Mouse (Mus musculus) kidney, postnatal 0 days (tissue): ENCODE data around the gene Cyren. TPM values are rescaled to one million over a fixed set of nuclear protein-coding genes. Genes with fewer than 3 reads are reported as not detected.

Experiments used
- ATAC-seq: fragments of 200-750 bp; cut with Nextera tagmentation; replicated peaks from 2 replicates; pipeline ENCODE4 v1.8.0; 2017; ENCODE audit warnings: low read depth, moderate number of reproducible peaks, moderate TSS enrichment, moderate library complexity; ENCODE audit not compliant: low FRiP score
- DNase-seq: peaks from one replicate; pipeline ENCODE4 v3.0.0-alpha.2; 2016; ENCODE audit warnings: low spot score
- H3K27ac ChIP-seq: fragments of 300-500 bp; sonication (generic); 2 replicates; pipeline ENCODE4 v1.5.1; 2014; ENCODE audit warnings: mild to moderate bottlenecking
- H3K27me3 ChIP-seq: fragments of 300-500 bp; sonication (generic); 2 replicates; pipeline ENCODE4 v1.6.1; 2014; ENCODE audit warnings: low read length, mixed read lengths; ENCODE audit not compliant: insufficient read depth
- H3K36me3 ChIP-seq: fragments of 300-500 bp; sonication (generic); 2 replicates; pipeline ENCODE4 v1.6.1; 2014; ENCODE audit warnings: low read length, mixed read lengths; ENCODE audit not compliant: insufficient read depth
- H3K4me1 ChIP-seq: fragments of 300-500 bp; sonication (generic); replicated peaks from 2 replicates; pipeline ENCODE4 v1.6.1; 2014; ENCODE audit warnings: antibody characterized with exemption, low read length, mixed read lengths; ENCODE audit not compliant: insufficient read depth
- H3K4me2 ChIP-seq: fragments of 300-500 bp; sonication (generic); 2 replicates; pipeline ENCODE4 v1.6.1; 2014; ENCODE audit warnings: mild to moderate bottlenecking, low read length, moderate library complexity, mixed read lengths
- H3K4me3 ChIP-seq: fragments of 300-500 bp; sonication (generic); replicated peaks from 2 replicates; pipeline ENCODE4 v1.5.1; 2014; ENCODE audit warnings: low read depth, low read length
- H3K9ac ChIP-seq: fragments of 300-500 bp; sonication (generic); 2 replicates; pipeline ENCODE4 v1.6.1; 2014; ENCODE audit warnings: low read depth, low read length
- H3K9me3 ChIP-seq: fragments of 300-500 bp; sonication (generic); replicated peaks from 2 replicates; pipeline ENCODE4 v1.6.1; 2016; ENCODE audit warnings: low read length, inconsistent platforms, mixed read lengths
- CTCF ChIP-seq: IDR thresholded peaks from 2 replicates; pipeline ENCODE4 v1.5.1; 2016; ENCODE audit warnings: antibody characterized with exemption, low read depth, mild to moderate bottlenecking, moderate library complexity
- WGBS: fragments of 180-500 bp; shearing (Covaris S2); extraction: QIAGEN DNeasy Blood & Tissue Kit; methylation state at CpG from one replicate; pipeline ENCODE4 v1.1.7; 2014; 5-methylcytosine and 5-hydroxymethylcytosine counted together
- polyA plus RNA-seq: library from polyadenylated mRNA; unstranded; fragments of >200 nt; fragmentation: Nextera tagmentation; extraction: Ambion mirVana; gene quantifications from 2 replicates; pipeline ENCODE4 v1.2.1, GENCODE M21; 2015

The Cyren gene
- polyA plus RNA-seq, 1 experiment from 2014 or later, result 9.6 TPM

DNA sequence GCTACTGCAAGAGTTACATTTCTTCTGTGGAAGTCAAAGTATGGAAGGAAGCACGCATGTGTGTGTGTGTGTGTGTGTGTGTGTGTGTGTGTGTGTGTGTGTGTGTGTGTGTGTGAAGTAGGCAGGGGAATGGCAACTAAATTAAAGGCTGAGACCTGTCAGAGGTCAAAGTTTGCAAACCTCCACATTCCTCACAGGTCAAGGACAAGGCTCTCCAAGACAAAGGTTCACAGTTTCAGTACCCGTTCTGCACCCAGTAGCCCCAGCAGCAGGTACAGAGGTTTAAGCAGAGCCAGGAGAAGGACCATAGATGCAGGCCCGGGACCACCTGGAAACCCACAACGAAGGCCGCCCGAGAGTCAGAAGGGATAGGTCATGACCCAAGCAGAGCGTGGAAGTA is 41.3 kb upstream of the Cyren start:
- H3K4me1 ChIP-seq, result no peaks in the 10 kb centered on the region
- no peak overlapping the region for H3K4me3 ChIP-seq
- no peak for TF ChIP-seq CTCF
- H3K27ac ChIP-seq, result no peak overlapping the region
- H3K36me3 ChIP-seq, result no peaks in the 10 kb centered on the region
- H3K9me3 ChIP-seq, result no peaks in the 10 kb centered on the region
- ATAC-seq (no peak), DNase-seq (no peak)
- WGBS, result 60% methylated on average over 7 of the region's 7 CpGs
- H3K27me3 ChIP-seq, result no peaks in the 10 kb centered on the region
- no peak overlapping the region for H3K4me2 ChIP-seq
- H3K9ac ChIP-seq, result no peak overlapping the region

DNA sequence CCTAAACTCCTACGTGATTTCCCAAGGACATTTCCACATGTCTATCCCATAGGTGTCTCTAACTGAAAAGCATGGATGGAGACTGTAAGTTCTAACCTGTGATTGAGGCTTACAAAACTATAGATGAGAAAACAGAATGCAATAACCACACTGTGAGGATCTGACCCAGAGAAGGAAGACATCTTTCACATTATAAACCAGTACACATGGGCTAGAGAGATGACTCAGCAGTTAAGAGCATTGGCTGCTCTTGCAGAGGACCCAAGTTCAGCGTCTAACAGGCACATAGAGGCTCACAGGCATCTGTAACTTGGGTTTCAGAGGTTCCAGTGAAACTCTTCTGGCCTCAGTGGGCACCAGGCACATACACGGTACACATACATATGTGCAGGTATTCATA is 36.6 kb upstream of the Cyren start:
- no peak overlapping the region for H3K9ac ChIP-seq
- H3K36me3 ChIP-seq, result no peaks in the 10 kb centered on the region
- no peak for TF ChIP-seq CTCF
- no peak overlapping the region for H3K27ac ChIP-seq
- H3K4me3 ChIP-seq, result no peak overlapping the region
- no peak overlapping the region for H3K4me2 ChIP-seq
- ATAC-seq (no peak), DNase-seq (no peak)
- H3K27me3 ChIP-seq, result no peaks in the 10 kb centered on the region
- no peaks in the 10 kb centered on the region for H3K9me3 ChIP-seq
- H3K4me1 ChIP-seq, result no peaks in the 10 kb centered on the region
- WGBS, result 86% methylated on average over 3 of the region's 3 CpGs

DNA sequence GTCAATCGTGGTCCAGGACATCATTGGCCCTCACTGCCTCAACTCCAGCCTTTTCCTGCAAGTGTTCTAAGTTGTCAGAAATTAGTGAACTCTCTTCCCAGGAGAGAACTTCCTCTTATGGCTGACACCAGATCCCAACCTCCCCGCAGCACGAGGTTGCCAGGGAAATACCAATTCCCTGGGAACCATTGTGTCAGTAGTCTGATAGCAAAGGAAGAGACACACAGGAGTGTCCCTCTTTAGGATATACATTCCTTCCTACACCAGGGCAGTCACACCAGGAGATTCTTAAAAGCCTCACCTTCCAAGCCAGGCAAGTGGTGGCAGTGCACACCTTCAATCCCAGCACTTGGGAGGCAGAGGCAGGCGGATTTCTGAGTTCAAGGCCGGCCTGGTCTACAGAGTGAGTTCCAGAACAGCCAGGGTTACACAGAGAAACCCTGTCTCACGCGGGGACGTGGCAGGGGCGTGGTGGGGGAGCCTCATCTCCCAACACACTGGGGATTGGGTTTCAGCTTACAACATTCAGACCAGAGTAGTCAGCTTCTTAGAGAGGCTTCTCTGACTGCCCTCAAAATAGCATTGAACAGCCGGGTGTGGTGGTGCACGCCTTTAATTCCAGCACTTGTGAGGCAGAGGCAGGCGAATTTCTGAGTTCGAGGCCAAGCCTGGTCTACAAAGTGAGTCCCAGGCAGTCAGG is 35.6 kb upstream of the Cyren start:
- TF ChIP-seq CTCF, result no peak
- 72% methylated on average over 13 of the region's 13 CpGs for WGBS
- DNase-seq, result no peak
- Histone ChIP-seq H3K27me3 (no peaks in the 10 kb centered on the region), H3K4me1 (no peaks in the 10 kb centered on the region), H3K9me3 (no peaks in the 10 kb centered on the region), H3K27ac (no peak overlapping the region), H3K4me3 (no peak overlapping the region), H3K4me2 (no peak overlapping the region), H3K36me3 (no peaks in the 10 kb centered on the region), H3K9ac (no peak overlapping the region)
- ATAC-seq, result no peak

DNA sequence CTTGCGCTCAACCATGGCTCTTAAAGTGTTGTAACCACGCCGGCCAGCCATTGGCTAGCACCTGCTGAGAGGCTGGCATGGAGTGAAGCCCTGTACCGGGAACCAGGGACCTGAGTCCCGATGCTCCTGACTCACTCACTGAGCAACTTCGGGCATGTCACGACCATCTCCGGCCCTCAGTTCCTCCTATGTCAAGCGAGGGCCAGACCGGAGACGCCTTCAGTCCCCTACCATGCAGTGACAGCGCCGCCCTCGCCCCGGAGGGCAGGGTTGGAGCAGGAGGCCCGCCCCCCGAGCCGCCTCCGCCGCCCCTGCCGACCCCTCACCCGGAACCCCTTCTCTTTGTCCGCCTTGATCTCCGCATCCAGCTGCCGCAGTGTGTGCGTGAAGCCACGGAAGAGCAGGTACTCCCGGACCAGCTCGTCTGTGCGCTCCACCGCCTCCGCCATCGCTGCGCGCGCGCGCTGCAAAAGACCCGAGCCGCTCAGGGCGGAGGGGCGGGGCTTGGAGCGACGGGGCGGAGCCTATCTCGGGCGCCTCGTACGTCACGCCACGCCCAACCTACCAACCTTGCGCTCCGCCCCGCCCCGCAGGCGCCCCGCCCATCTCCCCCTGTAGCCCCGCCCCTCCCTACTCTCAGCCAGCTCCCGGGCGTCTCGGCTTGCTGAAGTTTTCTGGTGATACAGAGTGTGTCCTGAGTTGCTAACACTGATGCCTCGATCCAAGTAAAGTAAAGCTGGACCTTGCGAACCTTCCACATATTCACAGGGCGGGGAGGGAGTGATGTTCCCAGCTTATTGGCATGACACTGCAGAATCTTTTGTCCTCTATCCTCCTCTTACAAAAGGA is 32.7 kb upstream of the Cyren start, which contains the start of gene Wdr91:
Wdr91 (minus strand) TSS at position 506 of the 849 bp plus-strand sequence.
- Histone ChIP-seq H3K4me2 (peak within 1 kb of the TSS; percentile 72), H3K9ac (peak within 1 kb of the TSS; percentile 66), H3K4me1 (no peaks in the 10 kb centered on the region), H3K27me3 (no peaks in the 10 kb centered on the region), H3K9me3 (no peaks in the 10 kb centered on the region), H3K27ac (peak within 1 kb of the TSS; percentile 72), H3K36me3 (peaks cover 18% of the 10 kb centered on the region), H3K4me3 (peak within 1 kb of the TSS; percentile 62)
- peak; percentile 16; the same call in 1 of the 2 replicates for TF ChIP-seq CTCF
- ATAC-seq (peak; percentile 87), DNase-seq (peak; percentile 95)
- under 1% methylated on average over 64 of the region's 64 CpGs for WGBS

DNA sequence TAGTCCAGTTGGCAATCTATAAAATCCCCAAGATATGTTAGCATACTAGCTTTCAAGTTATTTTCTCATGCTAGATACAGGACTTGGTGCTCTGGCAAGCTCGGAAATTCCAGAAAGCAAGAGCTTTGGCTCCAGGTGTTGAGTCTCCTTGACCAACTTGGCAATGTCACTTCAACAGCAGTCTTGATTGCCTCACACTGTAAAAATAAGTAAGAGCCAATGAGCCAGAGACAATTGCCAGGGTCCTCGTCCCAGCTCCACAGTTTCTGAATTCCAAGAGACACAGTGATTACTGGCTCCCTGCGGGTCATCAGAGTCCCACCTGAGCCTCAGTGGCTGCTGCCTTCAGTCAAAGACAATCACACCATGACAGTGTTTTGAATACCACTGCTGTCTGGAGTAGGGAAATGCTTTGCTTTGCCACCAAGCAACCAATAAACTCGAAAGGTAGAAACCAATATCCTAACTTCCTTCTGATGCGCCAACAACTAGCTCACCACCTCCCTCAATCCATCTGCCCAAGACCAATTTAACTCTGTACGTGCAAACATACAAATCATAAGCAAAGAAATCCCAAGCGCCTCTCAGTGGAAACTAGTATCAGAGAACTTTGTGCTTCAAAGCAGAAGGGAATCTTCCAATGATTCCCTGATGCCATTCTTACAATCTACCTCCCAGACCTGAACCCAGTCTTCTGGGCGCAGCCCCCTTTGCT is 31.9 kb upstream of the Cyren start:
- 36% methylated on average over 8 of the region's 8 CpGs for WGBS
- no peaks in the 10 kb centered on the region for H3K4me1 ChIP-seq
- peak overlapping the region; percentile 66 for H3K9ac ChIP-seq
- no peak for DNase-seq
- H3K4me2 ChIP-seq, result peak overlapping the region; percentile 72
- peaks cover 18% of the 10 kb centered on the region for H3K36me3 ChIP-seq
- H3K27me3 ChIP-seq, result no peaks in the 10 kb centered on the region
- no peak for TF ChIP-seq CTCF
- no peak overlapping the region for H3K27ac ChIP-seq
- H3K4me3 ChIP-seq, result peak overlapping the region; percentile 62
- H3K9me3 ChIP-seq, result no peaks in the 10 kb centered on the region
- ATAC-seq, result no peak

DNA sequence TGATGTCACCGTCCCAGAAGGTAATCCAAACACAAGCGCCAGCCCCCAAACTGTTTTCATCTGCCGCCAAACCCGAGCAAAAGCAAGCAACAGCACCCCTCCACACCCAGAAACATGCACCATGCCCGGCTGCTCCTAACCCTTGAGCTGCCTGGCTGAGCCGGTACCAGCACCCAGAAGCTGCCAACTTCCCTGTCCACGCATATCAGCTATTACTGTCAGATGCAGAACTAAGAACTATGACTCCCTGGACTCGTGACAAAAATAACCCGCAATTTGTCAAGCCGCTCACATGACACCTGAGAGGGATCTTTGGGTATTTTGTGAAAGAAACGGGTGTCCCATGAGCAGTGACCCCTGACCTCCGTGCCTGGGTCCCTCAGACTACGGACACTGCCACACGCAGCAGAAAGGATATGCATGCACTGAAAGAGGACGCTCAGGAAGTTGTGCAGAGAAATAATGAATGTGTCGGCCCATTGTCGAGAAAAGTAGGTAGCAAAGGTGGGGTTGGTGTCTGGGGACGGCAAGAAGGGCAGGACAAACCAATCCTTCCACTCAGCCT is 29.9 kb upstream of the Cyren start:
- peaks cover 29% of the 10 kb centered on the region for H3K36me3 ChIP-seq
- no peak overlapping the region for H3K27ac ChIP-seq
- DNase-seq (no peak), ATAC-seq (no peak)
- 78% methylated on average over 18 of the region's 18 CpGs for WGBS
- H3K4me1 ChIP-seq, result no peaks in the 10 kb centered on the region
- no peak overlapping the region for H3K4me3 ChIP-seq
- no peaks in the 10 kb centered on the region for H3K9me3 ChIP-seq
- no peak overlapping the region for H3K9ac ChIP-seq
- no peaks in the 10 kb centered on the region for H3K27me3 ChIP-seq
- no peak for TF ChIP-seq CTCF
- no peak overlapping the region for H3K4me2 ChIP-seq
